In genomic region chr12:59164522-59164921, GRCm38 (mm10) we compare ENCODE assay signal across 23 mouse cellular contexts. TPM values are rescaled to one million over a fixed set of nuclear protein-coding genes. Genes with fewer than 3 reads are reported as not detected.
A peak's percentile ranks its signal among the peaks of the same experiment; 100 is the strongest.
DNase-seq lines count a peak whose midpoint lies in the region; ATAC-seq and TF ChIP-seq lines count a peak whose summit lies in the region.
"Had no signal": no experiment of that assay in that cellular context is flagged by ENCODE, and none has a peak within 500 bp of the region (broad histone marks: within the 10 kb centered on the region; RNA-seq: fewer than 3 reads in every experiment).

No protein-coding gene starts in this region.

- H3K4me3 ChIP-seq in G1E (ENCODE audit: low read depth, low read length): no peak overlapping the region
- H3K4me3 ChIP-seq in forebrain, embryonic 15.5 days: no peak overlapping the region
- H3K4me3 ChIP-seq: embryonic facial prominence, embryonic 13.5 days; forebrain, embryonic 10.5 days; heart, embryonic 13.5 days; hindbrain, embryonic 15.5 days had no signal

- H3K27ac ChIP-seq in forebrain, embryonic 15.5 days (replicated peaks): no peak overlapping the region
- H3K27ac ChIP-seq: embryonic facial prominence, embryonic 13.5 days; forebrain, embryonic 10.5 days; heart, embryonic 13.5 days; hindbrain, embryonic 15.5 days had no signal

- H3K36me3 ChIP-seq in G1E (replicated peaks): peaks cover 84% of the 10 kb centered on the region
- H3K36me3 ChIP-seq in forebrain, embryonic 15.5 days: peaks cover 43% of the 10 kb centered on the region

- H3K9me3 ChIP-seq in G1E (replicated peaks): no peaks in the 10 kb centered on the region
- H3K9me3 ChIP-seq in forebrain, embryonic 15.5 days: no peaks in the 10 kb centered on the region
- H3K9me3 ChIP-seq: embryonic facial prominence, embryonic 13.5 days; forebrain, embryonic 10.5 days; heart, embryonic 13.5 days; hindbrain, embryonic 15.5 days had no signal

- H3K9ac ChIP-seq in forebrain, embryonic 15.5 days (replicated peaks): no peak overlapping the region
- H3K9ac ChIP-seq: embryonic facial prominence, embryonic 13.5 days; heart, embryonic 13.5 days; hindbrain, embryonic 15.5 days had no signal

- H3K4me2 ChIP-seq in forebrain, embryonic 15.5 days (replicated peaks): no peak overlapping the region
- H3K4me2 ChIP-seq: embryonic facial prominence, embryonic 13.5 days; heart, embryonic 13.5 days; hindbrain, embryonic 15.5 days had no signal

- peaks cover 6% of the 10 kb centered on the region; the same call in 1 of the 2 replicates for H3K4me1 ChIP-seq in G1E (ENCODE audit: insufficient read depth, low read depth, low read length)
- H3K4me1 ChIP-seq in forebrain, embryonic 15.5 days: no peaks in the 10 kb centered on the region
- H3K4me1 ChIP-seq: embryonic facial prominence, embryonic 13.5 days; forebrain, embryonic 10.5 days; heart, embryonic 13.5 days; hindbrain, embryonic 15.5 days had no signal

- peak; percentile 29; the same call in 1 of the 2 replicates for ATAC-seq in G1E (ENCODE audit: extremely low read depth, insufficient number of reproducible peaks, low FRiP score, poor library complexity, severe bottlenecking)
- peak; percentile 62 for ATAC-seq in common myeloid progenitor, adult 5-6 weeks (replicated peaks; ENCODE audit: low read depth, poor library complexity, severe bottlenecking)
- peak; percentile 76 for ATAC-seq in megakaryocyte progenitor cell, adult 5-6 weeks (replicated peaks; ENCODE audit: poor library complexity)
- ATAC-seq in forebrain, embryonic 15.5 days (replicated peaks): no peak
- ATAC-seq: CD4-positive, CD25-positive, alpha-beta regulatory T cell, adult 4 months; forebrain, embryonic 14.5 days; Patski had no signal

- no peak for TF ChIP-seq CTCF in G1E (IDR thresholded peaks at IDR 0.05; ENCODE audit: low read depth, low read length)

- DNase-seq in 416B (ENCODE audit: low read depth) (peak; percentile 39), G1E (ENCODE audit: low spot score) (no peak)
- no peak for DNase-seq in urinary bladder, adult 18-20 months (ENCODE audit: low spot score in 2 of 2)
- DNase-seq in layer of hippocampus, postnatal 10 days (ENCODE audit: low spot score in 2 of 2): no peak
- DNase-seq: adrenal gland, adult 2 months; adrenal gland, postnatal 36 days; B cell, adult 2 months; cerebellum, adult 11 months; cerebellum, adult 8-10 months; cerebellum, postnatal 14 days; gastrocnemius, postnatal 36 days; heart, adult 11 months; heart, postnatal 36 days had no signal

- 94% methylated on average over 6 of the region's 6 CpGs for WGBS in forebrain, embryonic 15.5 days

- H3K27me3 ChIP-seq in G1E (ENCODE audit: insufficient read depth, low read length): no peaks in the 10 kb centered on the region
- no peaks in the 10 kb centered on the region for H3K27me3 ChIP-seq in forebrain, embryonic 15.5 days
- H3K27me3 ChIP-seq: embryonic facial prominence, embryonic 13.5 days; heart, embryonic 13.5 days; hindbrain, embryonic 15.5 days; Patski had no signal

RNA-seq across cellular contexts. Expression of gene Fbxo33, which starts 55.0 kb away (rescaled TPM):
- total RNA-seq in G1E (2014; fragmentation: Nextera tagmentation) (29.1 and 31.2 TPM in 2 replicates), G1E (2017) (37.4 and 37.5 TPM in 2 replicates)
- 6.1 and 9.1 TPM in 2 replicates for polyA plus RNA-seq in G1E (2012)
- 37.4 and 46.3 TPM in 2 replicates for total RNA-seq in common myeloid progenitor, adult 5-6 weeks (2017)
- total RNA-seq in megakaryocyte progenitor cell, adult 5-6 weeks (2015): 40.7 and 63.0 TPM in 2 replicates
- 33.6 and 36.0 TPM in 2 replicates for total RNA-seq in megakaryocyte progenitor cell, adult 5-6 weeks (2017)
- 10 to 100 TPM; 19.1 to 20.6 TPM for total RNA-seq in layer of hippocampus, postnatal 10 days (2021)
- 8.2 and 9.3 TPM in 2 replicates for polyA plus RNA-seq in forebrain, embryonic 15.5 days (2015; fragmentation: Nextera tagmentation; extraction: Ambion mirVana)
